Mouse (Mus musculus) monocyte, adult 59 days (primary cell): ENCODE results near the gene Gm3676. TPM values are rescaled to one million over a fixed set of nuclear protein-coding genes. Genes with fewer than 3 reads are reported as not detected.

ENCODE experiments used
- total RNA-seq, 2 experiments: library from RNA; stranded (reverse); gene quantifications; one replicate each; pipeline ENCODE4 v1.2.4; 2023

The Gm3676 gene
- total RNA-seq = not detected

DNA sequence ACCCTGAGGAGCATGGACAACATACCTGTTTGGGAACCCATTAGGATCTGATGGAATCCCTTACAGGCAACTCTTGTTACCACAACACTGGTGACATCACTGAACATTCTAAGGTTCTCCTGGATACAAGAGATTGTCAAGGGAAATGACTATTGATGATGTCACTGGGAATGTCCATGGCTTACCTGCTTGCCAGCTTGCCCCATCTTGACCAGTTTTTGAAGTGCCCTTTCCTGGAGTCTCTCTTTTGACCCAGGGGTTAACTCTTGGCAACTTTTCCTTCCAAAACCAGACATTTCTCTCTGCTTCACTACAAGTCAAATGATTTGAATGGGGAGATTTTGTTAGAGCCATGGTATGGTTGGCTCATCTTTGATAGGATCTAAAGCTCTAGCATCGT lies at the start of gene Gm3676:
Gm3676 (minus strand) TSS at position 101 of the 400 bp plus-strand sequence.

DNA sequence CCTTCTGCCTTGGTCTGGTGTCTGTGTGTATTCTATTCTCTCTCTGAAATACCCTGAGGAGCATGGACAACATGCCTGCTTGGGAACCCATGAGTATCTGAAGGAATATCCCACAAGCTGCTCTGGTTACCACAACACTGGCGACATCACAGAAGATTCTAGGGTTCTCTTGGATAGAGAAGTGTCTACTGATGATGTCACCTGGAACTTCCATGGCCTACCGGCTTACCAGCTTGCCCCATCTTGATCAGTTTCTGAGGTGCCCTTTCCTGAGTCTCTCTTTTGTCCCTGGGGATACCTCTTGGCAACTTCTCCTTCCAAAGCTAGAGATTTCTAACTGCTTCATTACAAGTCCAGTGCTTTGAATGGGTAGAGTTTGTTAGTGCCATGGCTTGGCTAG lies 21.8 kb downstream of the Gm3676 start, which contains the start of gene Gm3072:
Gm3072 (minus strand) TSS at position 101 of the 400 bp plus-strand sequence.

Other genes starting within 250 kb of the Gm3676 start
- gene Gm6482, start 238.2 kb downstream of the Gm3676 start, total RNA-seq = not detected
- not detected for gene Gm7954, start 193.0 kb downstream of the Gm3676 start, total RNA-seq
- gene Gm3486, start 157.0 kb downstream of the Gm3676 start, total RNA-seq = not detected
- not detected for gene Gm7970, start 90.9 kb downstream of the Gm3676 start, total RNA-seq
- gene 1700049E17Rik2, start 73.3 kb downstream of the Gm3676 start, total RNA-seq = not detected
- not detected for gene Gm3072, start 21.9 kb downstream of the Gm3676 start, total RNA-seq
- not detected for gene Gm8068, start 55.4 kb upstream of the Gm3676 start, total RNA-seq
- gene Gm7929, start 104.1 kb upstream of the Gm3676 start, total RNA-seq = not detected
- gene Gm47189, start 126.0 kb upstream of the Gm3676 start, total RNA-seq = not detected